Mouse (Mus musculus) testis, adult 2 months (tissue): Measurements from ENCODE around the gene Slc25a54. TPM values are rescaled to one million over a fixed set of nuclear protein-coding genes. Genes with fewer than 3 reads are reported as not detected.

Experiments used
- H3K27ac ChIP-seq: fragments of 200-500 bp; 2 replicates; pipeline ENCODE4 v1.5.1; 2012; ENCODE audit warnings: low read depth, low read length; ENCODE audit not compliant: control insufficient read depth, insufficient read depth
- H3K27me3 ChIP-seq: fragments of 200-500 bp; 2 replicates; pipeline ENCODE4 v1.6.1; 2012; ENCODE audit warnings: mild to moderate bottlenecking, low read length, moderate library complexity; ENCODE audit not compliant: control insufficient read depth, insufficient read depth
- H3K36me3 ChIP-seq: fragments of 200-500 bp; 2 replicates; pipeline ENCODE4 v1.6.1; 2012; ENCODE audit warnings: mild to moderate bottlenecking, low read length; ENCODE audit not compliant: control insufficient read depth, insufficient read depth
- H3K4me1 ChIP-seq: fragments of 200-500 bp; 2 replicates; pipeline ENCODE4 v1.6.1; 2012; ENCODE audit warnings: low read length; ENCODE audit not compliant: control insufficient read depth, insufficient read depth
- H3K4me3 ChIP-seq: fragments of 200-500 bp; 2 replicates; pipeline ENCODE4 v1.5.1; 2012; ENCODE audit warnings: low read depth, mild to moderate bottlenecking, low read length, moderate library complexity, mixed read lengths; ENCODE audit not compliant: control insufficient read depth
- CTCF ChIP-seq: fragments of 200-500 bp; IDR thresholded peaks from 2 replicates; pipeline ENCODE4 v1.5.1; 2012; ENCODE audit warnings: low read depth, mild to moderate bottlenecking, inconsistent platforms, low read length, moderate library complexity; ENCODE audit not compliant: control insufficient read depth, insufficient read depth, insufficient replicate concordance
- POLR2A ChIP-seq: fragments of 200-500 bp; IDR thresholded peaks from 2 replicates; pipeline ENCODE4 v1.6.1; 2012; ENCODE audit warnings: low read depth, mild to moderate bottlenecking, inconsistent platforms, low read length, moderate library complexity; ENCODE audit not compliant: control insufficient read depth
- polyA plus RNA-seq: library from polyadenylated mRNA; depleted of rRNA; stranded (reverse); fragments of >200 nt; gene quantifications from 2 replicates; pipeline ENCODE4 v1.2.3, GENCODE M21; 2012; rRNA removed

Gene Slc25a54
- 9.1 and 9.7 TPM in 2 replicates for polyA plus RNA-seq

DNA sequence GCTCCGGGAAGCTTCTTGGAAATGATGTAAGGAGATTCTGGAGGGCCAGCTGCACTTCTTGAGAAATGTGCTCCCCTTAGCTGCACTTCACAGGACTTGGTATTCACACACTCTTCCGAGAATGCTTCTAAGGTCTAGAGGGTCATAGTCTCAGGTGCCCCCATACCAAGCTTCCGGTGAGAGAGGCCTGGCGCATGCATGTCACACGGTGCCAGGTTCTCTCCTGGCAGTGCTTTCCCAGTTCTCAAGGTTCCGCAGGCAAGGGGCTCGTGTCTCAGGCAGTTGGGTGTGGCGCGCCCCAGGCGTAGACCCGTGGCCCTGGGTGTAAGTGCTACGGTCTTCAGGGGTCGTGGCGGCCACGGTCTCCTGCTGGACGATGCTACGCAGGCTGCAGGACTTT, at the start of gene Slc25a54:
Gene Slc25a54, plus strand, starts transcription at position 301 of the 400 bp plus-strand sequence.
- Histone ChIP-seq H3K4me3 (peak within 1 kb of the TSS; percentile 84), H3K27ac (peak within 1 kb of the TSS; percentile 23; the same call in 1 of the 2 replicates), H3K4me1 (peaks cover 11% of the 10 kb centered on the region), H3K36me3 (no peaks in the 10 kb centered on the region), H3K27me3 (no peaks in the 10 kb centered on the region)
- TF ChIP-seq CTCF: no peak
- TF ChIP-seq POLR2A: peak; percentile 49

DNA sequence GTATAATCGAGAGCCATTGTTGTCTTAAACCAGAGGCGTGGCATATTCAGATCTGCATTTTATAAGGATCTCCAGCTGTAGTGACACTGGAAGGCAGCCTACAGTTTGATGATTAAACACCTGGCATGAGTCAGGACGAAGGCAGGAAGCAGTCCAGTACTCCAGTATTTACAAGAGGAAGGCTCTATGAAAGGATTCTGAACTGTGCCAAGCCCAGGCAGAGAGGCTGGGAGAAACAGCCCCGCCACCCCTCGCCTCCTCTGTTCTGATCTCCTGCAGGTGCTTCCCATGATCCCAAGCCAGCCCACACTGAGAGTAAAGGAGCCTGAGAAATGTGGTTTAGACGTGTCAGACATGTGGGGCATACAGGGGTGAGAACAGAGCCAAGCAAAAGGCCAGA, 49.5 kb upstream of the Slc25a54 start:
- Histone ChIP-seq H3K27me3 (no peaks in the 10 kb centered on the region), H3K4me1 (peaks cover 9% of the 10 kb centered on the region), H3K4me3 (no peak overlapping the region), H3K36me3 (no peaks in the 10 kb centered on the region), H3K27ac (no peak overlapping the region)
- TF ChIP-seq CTCF (no peak), POLR2A (no peak)

DNA sequence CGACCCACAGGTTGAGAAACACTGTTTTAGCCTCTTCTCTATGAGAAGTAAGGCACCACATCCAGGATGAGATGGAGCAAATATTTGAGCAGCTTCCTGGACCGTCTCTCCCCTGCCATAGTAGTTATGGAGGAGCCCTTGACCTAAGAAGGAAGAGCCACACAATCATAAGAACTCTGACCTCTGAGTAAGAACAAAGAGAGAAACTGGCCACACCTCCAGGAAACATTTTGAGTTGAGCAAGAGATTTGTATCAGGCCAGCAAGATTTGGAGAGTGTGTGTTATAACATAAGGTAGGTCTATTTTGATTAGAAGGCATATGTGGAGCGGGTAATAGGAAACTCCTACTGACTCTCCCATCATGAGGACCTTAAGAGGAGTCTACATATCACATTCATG, 48.6 kb upstream of the Slc25a54 start:
- Histone ChIP-seq H3K27ac (no peak overlapping the region), H3K4me1 (peaks cover 3% of the 10 kb centered on the region; the same call in 1 of the 2 replicates), H3K36me3 (no peaks in the 10 kb centered on the region), H3K27me3 (no peaks in the 10 kb centered on the region), H3K4me3 (no peak overlapping the region)
- no peak for TF ChIP-seq CTCF
- no peak for TF ChIP-seq POLR2A

DNA sequence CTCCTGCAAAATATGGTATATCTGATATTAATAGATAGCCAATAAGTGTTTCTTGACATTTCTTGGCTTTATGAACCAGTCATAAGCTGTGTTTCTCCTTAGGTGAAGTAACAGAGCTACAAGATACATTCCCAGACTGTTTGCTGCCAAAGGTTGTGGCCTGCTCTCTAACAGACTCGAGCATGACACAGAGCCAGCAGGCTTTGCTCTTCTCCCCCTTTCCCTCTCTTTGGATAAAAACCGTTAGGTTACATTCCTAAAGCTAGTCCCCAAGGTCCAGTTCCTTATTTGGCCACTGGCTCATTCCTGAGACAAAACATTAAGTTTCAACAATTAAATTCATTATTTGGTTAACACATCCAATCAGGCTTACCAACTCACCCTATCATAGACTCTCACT, 48.0 kb upstream of the Slc25a54 start:
- H3K4me1 ChIP-seq: no peaks in the 10 kb centered on the region; the same call in 1 of the 2 replicates
- H3K27ac ChIP-seq: 0 out of 2 replicates have a peak overlapping the region, but pooled peaks have one; percentile 21

DNA sequence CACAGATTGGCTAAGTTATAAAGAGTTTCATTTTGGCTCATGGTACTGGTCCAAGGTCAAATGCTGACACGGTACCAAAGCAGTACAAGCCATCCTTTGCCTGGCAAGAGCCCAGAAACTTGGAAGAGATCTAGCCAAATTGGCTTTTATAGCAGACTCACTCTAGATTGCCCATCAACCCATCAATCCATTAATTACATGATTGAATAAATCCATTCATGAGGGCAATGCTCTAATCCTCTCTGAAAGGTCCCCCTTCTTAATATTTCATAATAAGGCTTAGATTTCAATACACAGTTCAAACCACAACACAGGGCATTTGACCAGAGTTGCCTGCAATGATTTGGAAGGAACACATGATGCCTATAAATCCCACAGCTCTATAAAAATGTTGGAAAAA, 45.9 kb upstream of the Slc25a54 start:
- no peak overlapping the region for H3K4me3 ChIP-seq

More for the DNA sequence above, 48.0 kb upstream of the Slc25a54 start:
- Histone ChIP-seq H3K4me3 (no peak overlapping the region), H3K27me3 (no peaks in the 10 kb centered on the region), H3K36me3 (no peaks in the 10 kb centered on the region)
- TF ChIP-seq POLR2A: no peak
- TF ChIP-seq CTCF: no peak

DNA sequence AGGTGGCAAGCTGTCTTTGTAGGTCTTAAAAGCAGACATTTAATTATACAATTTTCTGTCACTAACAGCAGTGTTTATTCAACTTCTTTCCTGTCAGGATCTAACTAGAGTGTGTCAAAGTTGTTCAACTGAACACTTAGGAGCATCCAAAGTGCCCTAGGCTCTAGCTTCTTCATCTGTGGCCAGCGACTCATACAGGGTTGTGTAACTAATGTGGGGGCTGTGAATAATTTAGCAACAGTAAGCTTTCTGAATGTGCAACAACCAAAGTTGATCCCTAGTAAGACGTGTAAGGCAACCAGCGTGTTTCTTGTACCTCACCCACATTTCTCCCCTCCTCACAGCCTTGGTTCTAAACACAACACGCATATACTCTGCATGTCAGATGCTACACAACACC, 39.4 kb upstream of the Slc25a54 start:
- H3K27me3 ChIP-seq: no peaks in the 10 kb centered on the region
- TF ChIP-seq POLR2A (no peak), CTCF (no peak)
- no peaks in the 10 kb centered on the region for H3K4me1 ChIP-seq
- no peak overlapping the region for H3K27ac ChIP-seq
- H3K4me3 ChIP-seq: no peak overlapping the region
- no peaks in the 10 kb centered on the region for H3K36me3 ChIP-seq

More for the DNA sequence above, 45.9 kb upstream of the Slc25a54 start:
- no peaks in the 10 kb centered on the region for H3K36me3 ChIP-seq
- no peak for TF ChIP-seq POLR2A
- no peak for TF ChIP-seq CTCF
- H3K27ac ChIP-seq: no peak overlapping the region
- H3K27me3 ChIP-seq: no peaks in the 10 kb centered on the region
- no peaks in the 10 kb centered on the region; the same call in 1 of the 2 replicates for H3K4me1 ChIP-seq

DNA sequence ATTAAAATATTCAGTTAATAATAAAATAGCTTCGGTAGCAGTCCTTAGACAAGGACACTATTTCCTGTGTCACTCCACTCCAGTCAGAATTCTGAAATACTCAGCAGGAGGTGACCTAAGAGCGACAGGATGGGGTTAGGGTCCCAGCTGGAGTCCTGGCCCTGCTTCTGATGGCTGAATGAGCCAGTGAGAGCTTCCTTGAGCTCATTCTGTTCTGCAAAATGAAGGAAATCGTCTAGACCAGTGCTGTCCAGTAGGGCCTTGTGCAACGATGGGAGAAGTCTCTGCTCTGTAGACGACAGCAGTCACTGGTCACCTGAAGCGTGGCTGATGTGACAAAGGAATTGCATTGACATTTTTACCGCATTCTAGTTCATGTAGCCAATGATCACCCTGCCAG, 36.9 kb upstream of the Slc25a54 start:
- TF ChIP-seq CTCF: no peak
- TF ChIP-seq POLR2A: no peak

More for the DNA sequence above, 36.9 kb upstream of the Slc25a54 start:
- no peaks in the 10 kb centered on the region for H3K27me3 ChIP-seq
- no peak overlapping the region for H3K4me3 ChIP-seq
- no peaks in the 10 kb centered on the region for H3K4me1 ChIP-seq
- no peaks in the 10 kb centered on the region for H3K36me3 ChIP-seq
- H3K27ac ChIP-seq: no peak overlapping the region
